Mouse (Mus musculus): ENCODE results near the gene Higd2a. TPM values are rescaled to one million over a fixed set of nuclear protein-coding genes. Genes with fewer than 3 reads are reported as not detected.
"Not testable (repeated sequence)": the region's sequence is repeated elsewhere in the genome, so short reads cannot be mapped to it uniquely, and the experiment has no call there.

Gene Higd2a
- total RNA-seq, 2 experiments from 2014 or later: 193 to 204 TPM

DNA sequence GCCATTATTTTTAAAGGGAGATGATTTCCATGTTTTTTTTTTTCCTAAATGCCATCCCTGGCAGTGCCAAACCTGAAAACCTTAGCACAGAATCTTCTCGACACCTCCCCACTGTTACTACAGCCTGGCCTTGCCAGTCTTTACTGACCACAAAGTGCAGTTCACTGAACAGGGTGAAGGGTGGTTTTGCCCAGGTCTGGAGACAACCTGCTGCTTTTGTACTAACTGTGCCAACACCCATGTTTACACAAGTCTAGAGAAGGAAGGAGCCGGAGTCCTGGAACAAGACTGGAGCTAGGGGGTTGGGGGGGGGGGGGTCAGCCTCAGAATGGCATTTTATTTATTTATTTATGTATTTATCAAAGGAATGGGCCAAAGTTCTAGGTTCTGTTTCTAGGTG is 8.6 kb upstream of the Higd2a start:
- no peak for DNase-seq (ENCODE audit: low spot score in 2 of 2)

DNA sequence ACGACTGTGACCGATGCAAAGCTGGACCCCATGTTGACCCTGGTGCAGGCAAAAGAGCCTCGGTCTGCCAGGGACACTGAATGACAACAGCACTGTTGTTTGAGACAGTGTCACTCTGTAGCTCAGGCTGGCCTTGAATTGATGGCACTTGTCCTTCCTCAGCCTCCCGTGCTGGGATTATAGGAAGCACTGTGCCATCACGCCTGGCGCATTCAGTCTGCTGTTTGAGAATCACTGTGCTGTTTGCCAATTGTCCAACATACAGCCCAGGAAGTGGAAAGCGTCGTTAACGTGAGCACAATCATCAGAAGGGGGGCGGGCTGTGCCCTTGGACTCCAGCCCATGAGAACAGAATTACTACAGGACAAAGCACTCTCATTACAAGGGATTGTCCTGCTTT is 7.9 kb upstream of the Higd2a start:
- no peak for DNase-seq (ENCODE audit: low spot score in 2 of 2)

DNA sequence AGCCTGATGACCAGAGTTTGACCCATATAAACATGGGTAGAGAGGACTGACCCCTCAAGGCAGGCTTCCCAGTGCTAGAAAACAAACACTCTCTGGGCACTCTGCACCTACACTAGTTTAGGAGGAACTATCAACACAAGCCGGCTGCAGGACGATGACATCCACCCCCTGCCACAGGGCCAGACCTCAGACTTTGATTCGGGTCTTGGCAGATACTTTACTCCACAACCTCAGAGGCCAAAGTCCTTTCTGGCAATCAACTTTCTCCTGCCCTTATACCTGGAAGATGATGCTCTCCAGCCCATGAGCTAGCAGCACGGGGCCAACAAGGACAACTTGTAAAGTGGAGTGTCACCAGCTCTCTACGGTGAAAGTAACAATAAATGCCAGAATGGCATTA is 7.1 kb upstream of the Higd2a start:
- no peak for DNase-seq (ENCODE audit: low spot score in 2 of 2)

DNA sequence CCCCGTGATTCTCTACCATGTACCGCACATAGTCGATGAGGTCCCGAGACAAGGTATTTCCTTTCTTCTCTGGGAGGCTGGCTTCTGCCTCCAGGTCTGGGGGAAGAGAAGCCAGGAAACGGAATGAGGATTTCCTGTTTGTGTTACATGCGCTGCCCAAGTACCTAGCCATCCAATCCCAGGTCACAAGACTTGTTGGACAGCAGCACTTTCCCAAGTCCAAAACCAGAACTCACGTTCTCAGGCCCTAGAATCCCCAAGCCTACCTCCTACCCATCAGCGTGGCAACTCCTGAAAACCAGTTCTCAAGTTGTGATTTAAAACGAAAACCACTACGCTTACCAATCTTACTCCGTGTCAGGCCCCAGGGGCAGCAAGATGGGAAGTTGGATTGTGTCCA is 4.2 kb upstream of the Higd2a start:
- no peak for DNase-seq (ENCODE audit: low spot score in 2 of 2)

DNA sequence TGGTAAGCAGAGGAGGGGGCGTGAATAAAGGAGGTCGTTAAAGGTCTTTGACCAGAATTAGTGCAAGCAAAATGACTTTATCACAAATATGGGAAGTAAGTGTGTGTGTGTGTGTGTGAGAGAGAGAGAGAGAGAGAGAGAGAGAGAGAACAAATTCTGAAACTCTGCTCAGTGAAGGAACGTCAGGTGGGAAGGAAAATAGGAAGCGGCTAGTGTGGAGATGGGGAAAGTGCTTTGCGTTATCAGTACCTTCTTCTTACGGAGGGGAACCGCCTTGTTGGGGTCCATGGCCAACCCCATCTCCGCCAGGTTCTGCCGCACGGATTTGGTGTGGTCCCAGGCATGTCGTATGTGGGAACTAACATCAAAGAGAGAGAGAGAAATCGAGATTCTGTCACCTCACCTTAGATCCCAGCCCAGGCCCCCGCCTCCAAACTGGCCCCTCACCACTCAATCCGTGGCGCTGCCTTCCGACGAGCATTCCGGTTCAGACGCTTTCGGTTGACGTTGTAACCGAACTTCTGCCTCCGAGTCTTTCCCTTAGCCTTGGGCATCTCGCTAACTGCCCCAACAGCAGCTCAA is 502 bp upstream of the Higd2a start:
- DNase-seq (ENCODE audit: low spot score in 2 of 2): no peak

DNA sequence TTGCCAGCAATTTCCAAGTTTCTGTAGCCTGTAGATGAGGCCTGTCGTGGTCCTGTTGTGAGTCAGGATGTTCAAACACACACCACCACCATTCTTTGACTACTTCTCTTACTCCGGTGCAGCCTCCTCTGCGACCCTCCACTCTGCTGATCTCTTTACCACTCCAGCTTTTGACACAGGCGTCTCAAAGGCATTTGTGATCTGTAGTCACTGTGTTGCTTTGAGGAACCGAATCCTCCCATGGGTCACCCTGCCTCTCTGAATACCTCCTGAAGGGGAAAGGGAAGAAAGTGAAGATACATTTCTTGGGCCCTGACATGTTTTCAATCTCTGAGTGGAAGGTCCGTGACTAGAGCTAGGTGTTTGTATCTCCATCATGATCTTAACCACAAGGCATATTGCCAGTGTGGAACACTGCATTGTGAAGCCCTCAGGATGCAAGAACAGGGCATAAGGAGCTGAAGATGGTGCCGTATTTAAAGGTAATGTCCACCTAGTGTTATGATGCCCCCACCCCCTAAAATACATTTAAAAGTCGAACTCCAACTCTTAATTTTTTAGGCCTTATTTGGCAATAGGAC is 1.9 kb downstream of the Higd2a start:
- DNase-seq (ENCODE audit: low spot score in 2 of 2): no peak

DNA sequence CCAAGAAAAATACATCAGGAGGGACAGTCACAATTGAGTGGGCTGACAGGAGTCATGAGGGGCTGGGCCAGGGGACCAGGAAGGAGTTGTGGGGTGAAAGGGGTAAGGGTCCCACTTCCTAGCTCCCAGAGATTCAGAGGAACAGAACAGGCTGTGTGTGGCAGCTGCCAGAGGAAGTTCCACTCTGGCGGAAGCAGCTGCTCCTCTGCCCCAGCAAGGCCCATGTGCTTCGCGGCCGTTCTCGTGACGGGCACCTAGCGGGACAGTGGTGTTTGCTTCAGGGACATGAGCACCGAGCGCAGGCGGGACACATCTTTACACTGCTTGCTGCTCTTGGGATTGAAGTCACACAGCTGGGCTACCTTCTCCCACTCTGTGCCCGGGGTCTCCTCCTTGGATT is 3.6 kb downstream of the Higd2a start:
- DNase-seq (ENCODE audit: low spot score in 2 of 2): no peak

DNA sequence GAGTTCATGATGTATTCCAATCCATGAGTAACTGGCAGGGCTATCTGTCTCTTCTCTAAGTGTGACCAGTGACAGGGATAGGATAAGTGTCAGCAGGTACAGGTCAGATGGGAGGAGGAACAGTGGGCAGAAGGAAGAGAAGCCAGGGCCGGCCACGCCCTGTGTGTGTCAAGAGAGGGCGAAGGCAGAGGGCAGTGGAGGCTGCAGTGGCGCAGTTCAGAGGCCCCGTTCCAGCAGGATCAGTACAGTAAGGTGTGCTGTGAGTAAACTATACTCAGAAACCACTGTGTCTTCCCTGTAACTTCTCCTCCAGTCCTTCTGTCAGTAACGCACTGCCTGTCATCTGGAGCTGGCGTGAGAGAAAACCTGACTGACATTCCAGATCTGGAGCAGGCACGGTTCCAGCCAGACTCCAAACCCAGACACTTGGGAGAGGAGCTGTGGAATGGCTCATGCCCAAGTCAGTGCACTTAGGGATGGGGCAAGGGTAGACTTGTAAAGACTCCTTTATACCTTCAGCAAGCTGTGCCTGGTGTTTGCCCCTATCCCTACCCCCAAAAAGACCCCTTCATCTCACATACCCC is 6.2 kb downstream of the Higd2a start:
- no peak for DNase-seq (ENCODE audit: low spot score in 2 of 2)

DNA sequence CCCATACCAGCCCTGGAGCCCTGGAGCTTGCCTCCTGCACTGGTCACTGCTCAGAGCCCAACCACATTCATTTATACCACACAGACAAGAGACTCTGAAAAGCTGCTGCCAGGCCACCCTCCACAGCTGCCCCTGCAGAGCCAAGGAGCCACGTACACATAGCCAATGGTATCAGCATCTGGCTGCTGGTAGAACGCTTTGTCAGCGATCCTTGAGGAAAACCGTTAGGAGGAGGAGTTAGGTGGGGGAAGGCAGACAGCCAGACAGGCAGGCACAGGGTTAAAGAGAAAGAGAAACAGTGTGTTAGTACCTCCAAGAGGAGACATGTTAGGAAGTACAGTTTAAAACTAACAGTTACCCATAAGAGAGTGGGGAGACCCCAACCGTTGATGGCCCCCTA is 6.9 kb downstream of the Higd2a start:
- no peak for DNase-seq (ENCODE audit: low spot score in 2 of 2)

DNA sequence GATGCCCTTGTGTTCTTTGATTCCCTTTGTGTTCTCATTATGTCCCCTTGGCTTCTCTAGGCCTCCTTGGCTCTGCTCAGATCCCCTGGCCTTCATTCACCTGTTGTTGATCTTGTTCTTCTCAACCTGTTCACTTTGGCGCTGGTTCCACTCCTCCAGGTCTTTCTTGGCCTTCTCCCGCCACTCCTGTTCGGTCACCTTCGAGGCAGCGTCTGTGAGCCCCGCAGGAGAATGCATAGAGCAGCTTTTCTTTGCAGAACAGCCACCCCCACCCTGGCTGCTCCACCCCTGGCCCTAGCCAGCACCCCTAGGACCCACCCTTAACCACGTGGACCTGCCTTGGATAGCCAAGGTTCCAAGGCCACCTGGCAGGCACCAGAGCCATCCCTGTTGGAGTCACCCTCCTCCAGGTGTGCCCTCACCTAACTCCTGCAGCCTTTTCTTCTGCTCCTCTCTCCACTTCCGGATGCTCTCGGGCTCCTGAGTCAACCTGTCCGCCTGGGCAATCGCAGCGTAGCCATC is 8.7 kb downstream of the Higd2a start:
- DNase-seq (ENCODE audit: low spot score in 2 of 2): no peak

DNA sequence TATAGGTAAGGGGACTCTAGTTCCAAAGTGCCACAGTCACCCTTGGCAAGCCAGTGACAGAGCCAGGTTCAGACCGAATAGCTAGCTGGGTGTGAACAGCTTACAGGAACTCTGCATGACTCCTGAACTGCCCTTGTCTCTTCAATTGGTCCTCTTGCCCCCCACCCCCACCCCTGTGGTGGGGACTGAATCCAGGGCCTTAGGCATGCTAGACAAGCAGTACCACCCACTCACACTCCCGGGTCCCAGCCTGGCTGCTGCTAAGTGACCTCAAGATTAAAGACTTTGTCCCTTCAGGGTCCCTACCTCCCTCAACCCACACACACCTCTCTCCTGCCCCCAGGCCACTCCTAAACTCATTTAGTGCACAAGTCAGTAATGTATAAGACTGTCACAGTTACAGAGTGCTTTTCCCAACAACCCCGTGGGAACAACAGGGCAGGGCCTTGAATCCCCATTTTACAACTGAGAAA is 12.7 kb downstream of the Higd2a start:
- DNase-seq (ENCODE audit: low spot score in 2 of 2): no peak

DNA sequence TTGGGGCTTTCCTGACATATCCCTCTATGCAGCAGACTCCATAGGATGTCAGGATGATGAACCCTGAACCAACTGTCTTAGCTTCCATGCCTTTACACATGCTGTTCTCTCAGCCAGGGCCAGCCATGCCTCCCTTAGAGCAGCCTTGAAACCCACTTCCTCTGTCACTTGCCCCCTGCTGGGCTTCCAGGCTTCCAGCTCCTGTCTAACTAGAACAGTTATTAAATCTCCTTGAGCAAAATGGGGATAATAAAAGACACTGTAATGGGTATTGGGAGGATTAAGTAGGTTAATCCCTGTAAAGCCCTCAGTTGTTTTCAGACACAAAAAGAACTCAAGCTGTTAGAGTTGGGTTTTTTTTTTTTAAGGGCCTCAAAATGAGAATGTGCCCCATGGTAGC is 13.5 kb downstream of the Higd2a start:
- no peak for DNase-seq (ENCODE audit: low spot score in 2 of 2)

DNA sequence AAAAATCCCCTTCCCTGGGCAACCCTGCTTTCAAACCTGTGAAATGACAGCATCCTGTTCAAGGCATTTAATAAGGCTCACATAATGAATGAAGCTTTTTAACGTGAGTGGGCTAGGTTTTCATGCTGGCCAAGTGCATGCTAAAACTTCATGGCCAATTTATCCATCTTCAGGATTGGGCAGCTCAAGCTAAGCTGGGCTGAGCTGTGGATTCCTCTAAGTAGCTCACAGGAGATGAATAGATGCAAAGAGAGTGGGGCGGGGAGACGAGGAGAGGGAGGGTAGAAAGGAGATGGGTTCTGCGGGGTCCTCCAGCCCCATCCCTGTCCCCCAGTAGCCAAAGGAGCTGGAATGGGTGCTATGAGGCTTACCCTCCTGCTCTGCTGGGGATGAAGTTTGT is 14.2 kb downstream of the Higd2a start:
- no peak for DNase-seq (ENCODE audit: low spot score in 2 of 2)

DNA sequence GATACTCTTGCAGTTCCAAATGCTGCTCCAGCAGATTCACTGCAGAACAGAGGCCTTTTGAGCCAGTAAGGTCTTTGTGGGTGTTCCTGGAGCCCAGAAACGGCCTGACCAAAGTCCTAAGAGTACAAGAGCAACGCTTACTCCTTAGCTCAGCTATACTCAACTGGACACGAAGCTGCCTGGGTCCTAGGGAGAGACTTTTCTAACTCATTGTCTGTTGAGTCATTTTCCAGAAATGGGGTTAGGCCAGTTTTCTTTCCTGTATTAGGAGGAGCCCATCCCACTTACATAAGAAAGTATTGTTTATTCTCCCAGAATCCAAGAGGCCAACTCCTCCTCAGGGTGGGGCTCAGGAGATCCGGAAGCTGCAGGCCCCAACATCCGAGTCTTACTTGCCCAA is 15.4 kb downstream of the Higd2a start:
- no peak for DNase-seq (ENCODE audit: low spot score in 2 of 2)

DNA sequence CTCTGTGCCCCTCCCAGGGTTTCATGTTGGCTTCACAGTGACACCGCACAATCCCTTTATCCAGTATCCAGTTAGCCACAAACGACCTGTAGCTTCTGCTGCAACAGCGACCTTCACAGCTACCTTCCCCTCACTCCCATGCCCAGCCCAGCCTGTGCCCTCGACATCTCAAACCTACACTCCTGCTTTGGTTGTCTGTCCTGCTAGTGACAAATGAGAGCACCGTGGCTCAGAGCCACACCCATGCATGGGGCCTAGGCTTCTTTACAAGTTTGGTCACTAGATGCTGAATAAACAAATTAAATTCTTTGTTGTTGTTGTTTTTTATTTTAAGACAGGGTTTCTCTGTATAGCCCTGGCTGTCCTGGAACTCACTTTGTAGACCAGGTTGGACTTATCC is 17.2 kb downstream of the Higd2a start:
- DNase-seq (ENCODE audit: low spot score in 2 of 2): no peak

DNA sequence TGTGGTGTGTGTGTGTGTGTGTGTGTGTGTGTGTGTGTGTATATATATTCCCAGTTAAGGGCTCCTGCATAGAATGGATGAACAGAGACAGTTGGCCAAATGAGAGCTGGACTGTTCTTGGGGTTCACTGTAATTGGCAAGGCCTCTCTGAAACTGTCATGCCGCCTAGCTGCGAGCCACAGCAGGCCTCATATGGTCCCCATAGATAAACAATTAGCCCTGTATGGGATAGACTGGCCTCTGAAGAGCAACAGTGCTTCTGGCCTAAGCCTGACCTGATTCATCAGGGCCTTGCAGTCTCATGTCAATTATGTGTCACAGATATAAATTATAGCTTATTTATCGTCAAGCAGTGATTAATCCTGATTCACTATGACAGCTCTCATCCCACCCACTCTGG is 18.0 kb downstream of the Higd2a start:
- no peak for DNase-seq (ENCODE audit: low spot score in 2 of 2)

DNA sequence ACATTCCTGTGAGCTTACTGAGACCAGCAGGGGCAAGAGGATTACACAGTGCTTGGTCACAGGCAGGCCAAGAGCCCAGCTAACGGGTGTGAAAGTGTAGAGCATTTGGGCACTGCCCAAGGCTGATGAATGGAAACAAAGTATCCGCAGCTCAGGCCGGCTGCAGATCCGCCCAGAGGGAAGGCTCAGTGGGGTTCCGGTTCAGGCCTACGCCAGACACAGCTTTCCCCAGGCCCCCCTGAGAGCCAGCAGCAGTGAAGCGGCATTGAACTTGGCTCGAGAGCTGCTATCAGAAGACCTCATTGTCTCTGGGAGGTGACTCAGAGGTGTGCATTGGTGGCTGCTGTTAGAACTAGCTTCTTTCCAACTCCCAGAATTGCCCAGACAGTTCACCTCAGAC is 18.7 kb downstream of the Higd2a start:
- no peak for DNase-seq (ENCODE audit: low spot score in 2 of 2)

DNA sequence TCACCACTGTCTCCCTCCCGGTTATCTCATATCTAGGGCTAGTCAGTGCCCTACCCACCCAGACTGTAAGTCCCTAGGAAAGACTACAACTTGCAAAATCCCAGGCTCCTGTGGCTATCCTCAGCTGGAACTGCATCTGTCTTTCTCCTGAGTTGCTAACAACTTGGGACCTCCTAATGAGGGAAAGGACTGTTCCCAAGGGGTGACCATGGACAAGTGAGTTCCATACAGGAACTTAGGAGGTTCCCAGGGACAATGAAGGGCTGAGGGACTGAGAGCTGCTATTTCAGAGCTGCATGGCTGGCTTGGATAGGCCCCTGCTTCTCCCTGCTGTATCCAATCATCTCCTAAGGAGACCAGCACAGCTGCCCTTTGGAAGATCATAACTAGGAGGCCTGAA is 19.3 kb downstream of the Higd2a start:
- DNase-seq (ENCODE audit: low spot score in 2 of 2): no peak

DNA sequence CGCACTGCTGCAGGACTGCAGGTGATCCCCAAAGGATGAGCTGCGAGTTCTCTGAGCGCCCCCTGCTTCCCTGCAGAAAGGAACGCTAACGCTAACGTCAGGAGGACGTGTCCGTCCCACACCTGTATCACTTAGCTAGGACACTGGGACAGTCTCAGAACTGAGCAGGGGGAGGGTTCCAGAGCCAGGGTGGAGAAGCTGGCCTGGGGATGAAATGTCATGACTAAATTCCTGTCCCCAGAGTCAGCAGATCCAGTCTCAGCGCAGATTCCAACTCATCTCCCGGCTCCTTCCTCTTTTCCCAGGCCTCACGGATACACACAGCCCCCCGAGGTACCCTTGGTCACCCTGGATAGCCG is 20.6 kb downstream of the Higd2a start:
- no peak for DNase-seq (ENCODE audit: low spot score in 2 of 2)

DNA sequence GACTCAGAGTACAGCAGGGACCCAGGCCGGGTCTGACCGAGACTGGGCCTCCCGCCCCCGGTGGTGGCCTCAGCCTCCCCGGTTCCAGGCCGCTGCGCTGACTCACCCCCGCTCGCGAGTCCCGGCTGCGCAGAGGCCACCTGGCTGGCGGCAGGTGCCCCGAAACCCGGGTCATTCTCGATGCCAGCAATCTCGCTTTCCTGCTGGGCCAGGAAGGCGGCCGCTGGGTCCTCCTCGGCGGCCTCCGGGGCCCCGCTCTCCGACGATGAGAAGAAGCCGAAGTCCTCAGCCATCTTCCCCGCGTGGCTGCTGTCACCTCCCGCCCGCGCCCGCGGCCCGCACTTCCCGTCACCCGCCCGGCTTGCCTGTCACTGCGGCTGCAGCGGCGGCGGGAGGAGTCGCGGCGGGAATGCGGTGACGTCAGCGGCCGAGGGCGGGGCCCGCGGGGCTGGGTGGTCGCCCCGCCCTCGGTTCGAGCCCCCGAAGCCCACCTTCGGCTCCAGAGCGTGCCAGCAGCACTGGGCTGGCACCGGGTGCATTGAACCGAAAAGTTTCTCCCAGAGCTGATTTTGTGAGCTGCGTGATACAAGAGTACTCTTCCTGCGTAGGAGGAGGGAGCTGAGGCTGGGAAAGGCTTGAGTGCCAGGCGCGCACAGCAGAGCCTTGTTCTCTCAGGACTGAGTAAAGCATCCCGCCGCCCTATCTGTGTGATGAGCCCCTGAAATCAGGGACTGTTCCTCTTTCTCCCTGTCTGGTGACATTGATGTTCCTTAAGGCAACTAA is 21.2 kb downstream of the Higd2a start, which contains the start of gene Cltb:
Gene Cltb (minus strand): TSS at position 373 of the 783 bp plus-strand sequence.
- DNase-seq (ENCODE audit: low spot score in 2 of 2): peak; percentile 66 to 73

DNA sequence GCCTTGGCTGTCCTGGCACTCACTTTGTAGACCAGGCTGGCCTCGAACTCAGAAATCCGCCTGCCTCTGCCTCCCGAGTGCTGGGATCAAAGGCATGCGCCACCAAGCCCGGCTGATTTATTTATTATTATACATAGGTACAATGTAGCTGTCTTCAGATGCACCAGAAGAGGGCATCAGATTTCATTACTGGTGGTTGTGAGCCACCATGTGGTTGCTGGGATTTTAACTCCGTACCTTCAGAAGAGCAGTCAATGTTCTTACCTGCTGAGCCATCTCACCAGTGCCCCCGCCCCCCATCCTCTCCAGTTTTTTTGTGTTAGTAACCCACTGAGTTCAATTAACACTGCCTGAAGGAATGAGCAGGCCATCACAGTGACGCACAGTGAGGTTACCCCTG is 23.1 kb downstream of the Higd2a start:
- not testable (repeated sequence) for DNase-seq (ENCODE audit: low spot score in 2 of 2)

DNA sequence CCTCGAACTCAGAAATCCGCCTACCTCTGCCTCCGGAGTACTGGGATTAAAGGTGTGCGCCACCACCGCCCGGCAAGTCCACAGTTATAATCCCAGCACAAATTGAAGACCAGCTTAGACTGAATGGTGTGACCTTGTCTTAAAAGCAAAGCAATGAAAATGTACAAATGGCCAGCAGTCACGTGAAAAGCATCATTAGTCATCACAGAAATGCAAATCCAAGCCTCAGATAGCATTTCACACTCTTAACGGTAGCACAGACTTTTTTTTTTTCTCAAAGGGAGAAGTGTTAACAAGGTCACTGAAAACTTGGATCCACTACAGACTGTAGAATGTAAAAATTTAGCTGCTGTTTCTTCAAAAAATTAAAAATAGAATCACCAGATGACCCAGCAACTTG is 26.3 kb downstream of the Higd2a start:
- DNase-seq (ENCODE audit: low spot score in 2 of 2): no peak

Data from adrenal gland, postnatal 4 days (tissue).